Mouse (Mus musculus): ENCODE results near the gene Isoc2b.
"Not testable (repeated sequence)": the region's sequence is repeated elsewhere in the genome, so short reads cannot be mapped to it uniquely, and the experiment has no call there.

Gene Isoc2b

GRCm38 (mm10) chr7:4870133-4870532 lies at the start of gene Isoc2b:
Gene Isoc2b, minus strand, starts transcription at chr7:4870258.
- DNase-seq (ENCODE audit: low read depth, low spot score), result no peak

DNA sequence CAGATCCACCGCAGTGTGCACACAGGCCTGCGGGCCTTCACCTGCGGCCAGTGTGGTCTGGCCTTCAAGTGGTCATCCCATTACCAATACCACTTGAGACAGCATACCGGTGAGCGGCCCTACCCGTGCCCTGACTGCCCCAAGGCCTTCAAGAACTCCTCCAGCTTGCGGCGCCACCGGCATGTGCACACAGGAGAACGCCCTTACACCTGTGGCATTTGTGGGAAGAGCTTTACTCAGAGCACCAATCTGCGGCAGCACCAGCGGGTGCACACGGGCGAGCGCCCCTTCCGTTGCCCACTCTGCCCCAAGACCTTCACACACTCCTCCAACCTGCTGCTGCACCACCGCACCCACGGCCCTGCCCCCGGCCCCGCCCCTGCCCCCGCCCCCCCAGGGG lies 49.0 kb upstream of the Isoc2b start:
- no peak for DNase-seq (ENCODE audit: low read depth, low spot score)

GRCm38 (mm10) chr7:4918681-4919080 lies 48.6 kb upstream of the Isoc2b start:
- DNase-seq (ENCODE audit: low read depth, low spot score), result no peak

DNA sequence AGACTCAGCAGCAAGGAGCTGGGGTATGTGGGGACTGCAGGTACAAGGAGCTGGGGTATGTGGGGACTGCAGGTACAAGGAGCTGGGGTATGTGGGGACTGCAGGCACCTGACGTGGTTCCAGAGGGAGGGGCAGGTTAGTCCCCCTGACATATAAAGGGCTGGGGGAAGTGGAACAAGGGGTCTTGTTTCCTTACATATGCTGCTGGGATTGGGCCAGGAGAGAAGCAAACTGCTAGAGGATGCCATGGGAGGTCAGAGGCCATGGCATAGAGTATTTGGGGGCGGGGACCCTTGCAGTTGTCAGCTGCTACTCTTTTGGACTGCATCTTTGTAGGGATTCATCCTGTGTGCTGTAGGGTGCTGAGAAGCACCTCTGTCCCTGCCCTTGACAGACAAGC lies 47.4 kb upstream of the Isoc2b start:
- DNase-seq (ENCODE audit: low read depth, low spot score), result no peak

- DNase-seq (ENCODE audit: low read depth, low spot score), result no peak
Measured at GRCm38 (mm10) chr7:4915669-4916416, 45.8 kb upstream of the Isoc2b start.

DNA sequence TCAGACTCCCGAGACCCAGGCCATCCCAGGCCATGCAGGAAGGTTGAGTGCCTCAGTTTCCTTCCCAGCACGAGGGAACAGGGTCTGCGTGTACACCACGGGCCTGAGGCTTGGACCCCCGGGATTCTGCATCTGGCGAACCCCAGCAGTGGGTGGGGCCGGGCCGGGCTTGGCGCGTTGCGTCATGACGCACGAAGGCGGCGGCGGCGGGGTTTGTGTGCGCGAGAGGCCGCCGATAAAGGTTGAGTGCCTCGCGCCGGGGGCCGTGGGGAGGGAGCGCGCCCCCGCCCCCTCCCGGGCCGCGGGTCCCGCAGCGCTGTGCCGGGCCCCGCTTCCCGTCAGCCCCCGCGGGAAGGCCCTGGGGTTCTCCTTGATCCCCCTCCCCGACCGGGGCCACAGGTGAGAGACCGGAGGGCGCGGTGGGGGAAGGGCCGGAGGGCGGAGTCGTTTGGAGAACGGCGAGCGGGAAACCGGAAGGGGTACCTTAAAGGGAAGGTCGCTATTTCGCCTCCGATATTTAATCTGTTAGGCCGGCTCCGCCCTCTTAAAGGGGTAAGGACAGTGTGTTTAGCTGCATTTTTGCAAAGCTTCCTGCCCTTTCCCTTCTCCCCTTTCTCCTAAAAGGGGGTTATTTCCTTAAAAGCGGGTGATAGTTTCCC lies 45.1 kb upstream of the Isoc2b start, which contains the start of gene Zfp628:
Zfp628 (plus strand) TSS at position 211 of the 659 bp plus-strand sequence.
- DNase-seq (ENCODE audit: low read depth, low spot score), result peak; percentile 91

DNA sequence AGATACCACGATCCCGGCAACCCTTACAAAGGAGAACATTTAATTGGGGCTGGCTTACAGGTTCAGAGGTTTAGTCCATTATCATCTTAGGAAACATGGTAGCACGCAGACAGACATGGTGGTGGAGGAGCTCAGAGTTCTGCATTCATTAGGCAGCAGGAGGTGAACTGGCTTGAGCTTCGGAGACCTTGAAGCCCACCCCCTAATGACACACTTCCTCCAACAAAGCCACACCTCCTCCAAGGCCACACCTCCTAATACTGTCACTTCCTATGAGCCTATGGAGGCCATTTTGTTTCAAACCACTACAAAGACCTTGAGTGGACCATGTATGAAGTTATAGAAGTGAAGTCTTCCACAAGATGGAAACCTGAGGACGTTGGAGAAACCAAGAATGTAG lies 42.2 kb upstream of the Isoc2b start:
- DNase-seq (ENCODE audit: low read depth, low spot score), result no peak

- peak; percentile 42 for DNase-seq (ENCODE audit: low read depth, low spot score)
Measured at GRCm38 (mm10) chr7:4911561-4911960, 41.5 kb upstream of the Isoc2b start.

GRCm38 (mm10) chr7:4906466-4906950 lies 36.5 kb upstream of the Isoc2b start, which contains the start of gene Gm36210:
Gene Gm36210, minus strand, starts transcription at chr7:4906516.
- no peak for DNase-seq (ENCODE audit: low read depth, low spot score)

DNA sequence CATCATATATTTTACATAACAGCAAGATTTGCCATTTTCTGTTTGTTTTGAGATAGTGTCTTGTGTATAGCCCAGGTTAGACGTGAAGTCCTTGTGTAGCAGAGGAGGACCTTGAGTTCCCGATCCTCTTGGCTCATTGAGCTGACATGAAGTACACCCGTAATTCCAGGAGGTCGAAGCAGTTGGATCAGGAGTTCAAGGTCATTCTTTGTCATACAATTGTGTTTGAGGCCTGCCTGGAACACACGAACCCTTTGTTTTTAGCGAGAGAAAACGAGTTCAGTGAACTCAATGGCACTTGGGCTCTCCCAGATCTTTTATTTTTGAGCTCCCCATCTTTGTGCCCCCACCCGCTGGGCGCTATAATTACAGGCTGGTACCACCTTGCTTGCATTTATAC lies 32.3 kb upstream of the Isoc2b start:
- DNase-seq (ENCODE audit: low read depth, low spot score), result no peak

- DNase-seq (ENCODE audit: low read depth, low spot score), result no peak
Measured at GRCm38 (mm10) chr7:4901171-4901570, 31.1 kb upstream of the Isoc2b start.

DNA sequence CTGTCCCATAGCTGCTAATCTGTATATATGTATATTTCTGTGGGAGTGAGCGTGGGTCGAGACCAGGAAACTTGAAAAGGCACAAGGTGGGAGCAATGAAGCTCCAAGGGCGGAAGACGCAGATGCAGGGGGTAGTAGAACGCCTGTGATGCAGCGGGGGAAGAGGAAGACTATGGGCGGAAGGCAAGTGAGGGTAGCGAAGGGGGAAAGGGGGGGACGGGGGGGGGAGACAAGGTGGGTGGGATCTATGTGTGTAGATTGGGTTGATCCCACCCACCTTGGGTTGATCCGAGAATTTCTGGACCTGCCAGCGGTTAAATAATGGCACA lies 30.4 kb upstream of the Isoc2b start:
- no peak for DNase-seq (ENCODE audit: low read depth, low spot score)

DNA sequence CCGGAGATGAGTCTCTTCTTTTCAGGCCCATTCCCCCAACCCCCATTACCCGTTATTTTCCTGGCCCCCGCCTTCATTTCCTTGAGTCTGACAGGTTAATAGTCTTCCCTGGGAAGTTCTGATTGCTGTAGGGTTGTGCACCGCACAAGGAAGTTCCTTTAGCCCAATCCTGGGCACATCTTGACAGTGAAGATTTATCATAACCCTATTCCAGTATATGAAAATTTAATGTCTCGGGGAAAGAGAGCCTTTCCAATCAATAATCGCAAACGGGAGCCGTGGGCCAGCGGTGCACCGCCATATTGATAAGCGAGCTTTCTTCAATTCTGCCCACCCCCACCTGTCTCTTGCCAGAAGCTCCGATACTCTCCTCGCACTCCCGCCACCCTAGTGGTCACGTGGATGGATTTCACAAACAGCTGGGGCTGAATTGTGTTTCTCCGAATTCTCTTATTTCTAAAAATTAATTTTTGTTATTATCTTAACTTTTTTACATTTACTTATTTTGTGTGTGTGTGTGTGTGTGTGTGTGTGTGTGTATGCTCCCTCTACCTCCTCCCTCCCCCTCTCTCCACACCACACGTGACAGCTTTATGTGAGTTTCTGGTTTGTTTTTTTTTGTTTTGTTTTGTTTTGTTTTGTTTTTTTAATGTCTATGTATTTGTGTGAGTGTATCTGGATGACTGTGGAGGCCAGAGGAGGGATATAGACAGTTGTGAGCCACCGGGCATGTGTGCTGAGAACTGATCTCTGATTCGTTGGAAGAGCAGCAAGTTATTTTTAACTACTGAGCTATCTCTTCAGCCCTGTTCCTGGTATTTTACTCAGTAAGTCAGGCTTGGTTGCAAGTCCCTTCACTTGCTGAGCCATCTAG lies 29.8 kb upstream of the Isoc2b start:
- DNase-seq (ENCODE audit: low read depth, low spot score), result no peak

DNA sequence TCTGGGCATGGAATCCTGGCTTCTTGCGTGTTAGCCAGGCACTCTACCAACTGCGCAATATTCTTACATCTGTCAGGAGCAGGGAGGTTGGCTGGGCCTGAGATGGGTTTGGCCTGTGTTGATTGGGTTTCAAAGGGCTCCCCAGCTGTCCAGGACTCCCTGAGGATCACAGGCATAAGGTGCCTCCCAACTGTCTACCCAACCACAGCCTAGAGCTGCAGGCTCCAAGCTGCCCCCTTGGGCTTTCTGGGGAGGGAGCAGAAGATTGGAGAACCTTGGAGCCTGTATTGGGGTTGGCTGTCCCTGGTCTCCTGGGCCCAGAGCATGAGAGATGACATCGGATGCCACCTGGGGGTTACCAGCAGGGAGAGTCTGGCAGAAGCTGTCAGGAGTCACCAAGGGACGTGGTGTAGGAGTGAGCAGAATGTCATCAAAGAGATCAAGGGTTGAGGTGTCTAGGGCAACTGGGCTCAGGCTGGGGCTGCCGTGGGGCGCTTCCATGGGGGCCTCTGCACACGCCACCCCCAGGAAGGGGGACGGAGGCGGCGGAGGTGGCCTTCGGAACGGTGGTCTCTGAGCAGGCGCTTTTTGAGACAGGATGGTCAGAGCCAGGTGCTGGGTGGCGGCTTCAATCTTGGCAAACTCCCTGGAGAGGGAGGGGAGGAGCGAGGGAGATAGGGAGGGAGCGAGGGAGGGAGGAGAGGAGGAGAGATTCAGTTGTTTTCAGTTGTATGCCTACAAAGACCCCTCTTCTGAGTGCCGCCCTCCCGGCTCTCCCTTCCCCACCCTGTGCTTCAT lies 29.0 kb upstream of the Isoc2b start:
- DNase-seq (ENCODE audit: low read depth, low spot score), result no peak

- no peak for DNase-seq (ENCODE audit: low read depth, low spot score)
Measured at GRCm38 (mm10) chr7:4895186-4895585, 25.1 kb upstream of the Isoc2b start.

GRCm38 (mm10) chr7:4886680-4887079 lies 16.6 kb upstream of the Isoc2b start:
- no peak for DNase-seq (ENCODE audit: low read depth, low spot score)

GRCm38 (mm10) chr7:4879036-4879435 lies 9.0 kb upstream of the Isoc2b start:
- DNase-seq (ENCODE audit: low read depth, low spot score), result not testable (repeated sequence)

GRCm38 (mm10) chr7:4878186-4878585 lies 8.1 kb upstream of the Isoc2b start:
- no peak for DNase-seq (ENCODE audit: low read depth, low spot score)

DNA sequence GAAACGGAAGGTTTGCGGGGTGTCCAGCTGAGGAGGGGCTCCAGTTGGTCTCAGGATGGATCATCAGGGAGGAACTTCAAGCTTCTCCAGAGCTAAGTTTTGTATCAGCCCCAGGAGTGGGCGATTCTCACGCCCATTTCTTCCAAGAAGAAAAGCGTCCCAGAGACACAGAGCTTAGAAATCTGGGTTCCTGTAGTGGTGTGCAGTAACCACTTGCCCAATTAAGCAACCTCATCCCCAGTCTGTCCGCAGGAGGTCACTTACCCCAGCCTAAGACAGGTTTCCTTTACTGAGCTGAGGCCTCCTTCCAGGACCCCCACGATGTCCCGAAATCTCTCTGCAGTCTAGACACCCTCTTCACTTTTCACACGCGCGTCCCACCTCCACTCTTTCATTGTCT lies 7.2 kb upstream of the Isoc2b start:
- no peak for DNase-seq (ENCODE audit: low read depth, low spot score)

- peak; percentile 81 for DNase-seq (ENCODE audit: low read depth, low spot score)
Measured at GRCm38 (mm10) chr7:4876753-4877221, 6.7 kb upstream of the Isoc2b start, which contains the start of gene Isoc2a. Gene Isoc2a, plus strand, starts transcription at chr7:4877153.

GRCm38 (mm10) chr7:4866631-4867180 lies 3.4 kb downstream of the Isoc2b start:
- DNase-seq (ENCODE audit: low read depth, low spot score), result no peak

Measured in retina, postnatal 7 days (tissue).